Mouse (Mus musculus) cerebellum, adult 2 months (tissue): ENCODE data around the gene Mterf4.

Experiments
- CTCF ChIP-seq: fragments of 200-500 bp; IDR thresholded peaks from 2 replicates; pipeline ENCODE4 v1.5.1; 2011; ENCODE audit warnings: low read depth, mild to moderate bottlenecking, control low read depth, low read length, moderate library complexity, borderline replicate concordance; ENCODE audit not compliant: insufficient read depth
- POLR2A ChIP-seq: fragments of 200-500 bp; IDR thresholded peaks from 2 replicates; pipeline ENCODE4 v1.6.1; 2011; ENCODE audit warnings: low read length, control low read depth, borderline replicate concordance; ENCODE audit not compliant: insufficient read depth

DNA sequence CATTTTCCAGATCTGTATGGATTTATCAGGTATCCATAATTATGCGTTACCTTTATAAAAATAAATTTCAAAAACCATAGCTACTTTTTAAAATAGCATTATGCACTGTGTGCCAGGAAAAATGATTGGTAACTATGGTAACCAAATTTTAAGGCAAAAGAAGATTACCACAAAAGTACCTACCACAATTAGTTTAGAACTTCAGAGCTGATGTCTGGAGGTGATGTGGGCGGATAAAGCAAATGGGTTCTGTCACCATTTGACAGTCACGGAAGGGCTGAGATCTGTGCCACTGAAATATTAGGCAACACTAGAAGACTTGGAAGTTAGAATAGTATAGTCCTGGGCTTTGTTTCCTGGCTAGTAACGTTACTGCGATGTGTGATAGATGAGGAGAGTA is 41.5 kb upstream of the Mterf4 start:
- TF ChIP-seq CTCF (no peak), POLR2A (no peak)
